Mouse (Mus musculus): ENCODE measurements around the gene Larp4. TPM values are rescaled to one million over a fixed set of nuclear protein-coding genes. Genes with fewer than 3 reads are reported as not detected.

The Larp4 gene
- polyA plus RNA-seq, 1 experiment from 2014 or later = 26.8 TPM

DNA sequence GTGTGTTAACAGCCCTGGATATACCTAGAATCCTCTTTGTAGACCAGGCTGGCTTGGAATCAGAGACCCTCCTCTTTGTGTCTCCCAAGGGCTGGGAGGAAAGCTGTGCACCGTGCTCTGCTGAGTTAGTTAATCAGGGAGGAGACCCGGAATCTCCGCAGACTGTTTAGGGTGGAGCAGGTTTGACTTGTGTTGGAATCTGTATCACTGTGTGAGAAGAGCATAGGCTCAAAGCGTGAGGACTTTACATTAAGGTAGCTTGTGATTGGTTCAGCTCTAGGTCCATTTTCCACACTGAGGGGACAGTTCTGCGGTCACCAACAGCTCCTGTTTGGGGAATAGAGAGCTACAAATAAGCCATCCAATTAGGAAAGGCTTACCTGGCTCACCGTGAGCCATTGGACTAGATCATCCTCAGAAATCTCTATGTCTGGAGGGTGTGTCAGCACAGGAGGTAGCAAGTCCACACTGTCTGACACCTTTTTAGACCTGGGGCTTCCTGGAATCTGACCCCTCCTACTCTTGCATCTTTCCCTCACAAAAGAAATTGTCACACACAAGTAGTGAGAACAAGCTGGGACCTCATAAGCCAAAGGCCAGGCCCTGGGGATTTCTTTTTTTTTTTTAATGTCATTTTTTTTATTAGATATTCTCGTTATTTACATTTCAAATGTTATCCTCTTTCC, 89.9 kb downstream of the Larp4 start:
- Histone ChIP-seq H3K4me1 (replicated peaks) (peaks cover 21% of the 10 kb centered on the region), H3K9ac (no peak overlapping the region)

DNA sequence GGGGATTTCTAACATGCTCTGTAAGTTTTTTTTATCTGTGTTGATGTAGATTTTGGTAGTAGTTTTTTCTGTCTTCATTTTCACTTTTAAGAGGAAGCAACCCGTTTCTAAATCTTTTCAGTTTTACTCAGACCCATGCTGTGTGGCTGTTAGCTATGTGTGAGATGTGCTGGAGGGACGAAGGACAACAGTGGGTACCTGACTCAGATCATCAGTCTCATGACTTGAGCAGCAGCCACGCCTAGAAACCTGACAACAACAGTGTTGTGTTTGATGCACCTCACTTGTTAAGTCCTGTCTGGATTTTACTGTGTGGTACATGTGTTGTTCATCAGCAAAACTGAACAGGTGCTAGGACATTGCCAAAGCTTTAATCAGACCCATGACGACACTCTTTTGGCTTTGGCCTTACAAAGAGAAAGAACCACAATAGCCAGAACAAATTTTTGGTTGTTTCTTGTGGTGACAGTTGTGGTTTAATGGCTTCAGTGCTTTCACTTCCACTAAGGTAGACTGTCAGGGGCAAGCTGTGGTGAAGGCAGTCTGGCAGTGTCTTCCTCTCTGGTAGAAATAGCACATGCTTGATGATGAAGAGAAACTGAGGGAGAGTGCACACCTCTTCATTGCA, 90.8 kb downstream of the Larp4 start:
- Histone ChIP-seq H3K9ac (no peak overlapping the region), H3K27ac (no peak overlapping the region), H3K9me3 (replicated peaks) (no peaks in the 10 kb centered on the region), H3K4me3 (no peak overlapping the region), H3K36me3 (no peaks in the 10 kb centered on the region), H3K27me3 (no peaks in the 10 kb centered on the region), H3K4me1 (replicated peaks) (peaks cover 21% of the 10 kb centered on the region), H3K4me2 (no peak overlapping the region)
- 76% methylated on average over 4 of the region's 4 CpGs for WGBS
- ATAC-seq (replicated peaks; ENCODE audit: insufficient number of reproducible peaks, insufficient read depth, low FRiP score, low read depth) = no peak

More for the DNA sequence above, 89.9 kb downstream of the Larp4 start:
- 68% methylated on average over 7 of the region's 7 CpGs for WGBS
- Histone ChIP-seq H3K9me3 (replicated peaks) (no peaks in the 10 kb centered on the region), H3K27ac (no peak overlapping the region), H3K4me2 (no peak overlapping the region), H3K27me3 (no peaks in the 10 kb centered on the region), H3K36me3 (no peaks in the 10 kb centered on the region), H3K4me3 (no peak overlapping the region)
- no peak for ATAC-seq (replicated peaks; ENCODE audit: insufficient number of reproducible peaks, insufficient read depth, low FRiP score, low read depth)

DNA sequence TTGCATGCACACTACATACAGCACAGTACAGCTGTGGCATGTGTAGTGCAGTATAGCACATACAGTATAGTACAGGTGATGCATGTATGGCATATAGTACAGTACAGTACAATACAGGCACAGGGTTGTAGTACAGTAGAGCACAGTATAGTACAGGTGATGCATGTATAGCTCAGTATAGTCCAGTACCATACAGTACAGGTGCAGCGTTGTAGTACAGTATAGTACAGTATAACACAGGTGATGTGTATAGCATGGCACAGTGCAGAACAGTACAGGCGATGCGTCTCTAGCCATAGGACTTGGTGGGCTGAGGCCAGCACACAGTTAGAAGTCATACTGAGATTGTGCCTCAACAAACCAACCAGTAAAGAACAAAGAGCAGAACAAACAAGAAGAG, 91.5 kb downstream of the Larp4 start:
- no peaks in the 10 kb centered on the region for H3K9me3 ChIP-seq (replicated peaks)
- WGBS = 92% methylated on average over 3 of the region's 3 CpGs
- H3K9ac ChIP-seq = no peak overlapping the region
- no peaks in the 10 kb centered on the region for H3K36me3 ChIP-seq
- no peaks in the 10 kb centered on the region for H3K27me3 ChIP-seq
- no peak overlapping the region for H3K4me2 ChIP-seq
- H3K4me1 ChIP-seq (replicated peaks) = peaks cover 22% of the 10 kb centered on the region
- no peak for ATAC-seq (replicated peaks; ENCODE audit: insufficient number of reproducible peaks, insufficient read depth, low FRiP score, low read depth)
- no peak overlapping the region for H3K4me3 ChIP-seq
- no peak overlapping the region for H3K27ac ChIP-seq

DNA sequence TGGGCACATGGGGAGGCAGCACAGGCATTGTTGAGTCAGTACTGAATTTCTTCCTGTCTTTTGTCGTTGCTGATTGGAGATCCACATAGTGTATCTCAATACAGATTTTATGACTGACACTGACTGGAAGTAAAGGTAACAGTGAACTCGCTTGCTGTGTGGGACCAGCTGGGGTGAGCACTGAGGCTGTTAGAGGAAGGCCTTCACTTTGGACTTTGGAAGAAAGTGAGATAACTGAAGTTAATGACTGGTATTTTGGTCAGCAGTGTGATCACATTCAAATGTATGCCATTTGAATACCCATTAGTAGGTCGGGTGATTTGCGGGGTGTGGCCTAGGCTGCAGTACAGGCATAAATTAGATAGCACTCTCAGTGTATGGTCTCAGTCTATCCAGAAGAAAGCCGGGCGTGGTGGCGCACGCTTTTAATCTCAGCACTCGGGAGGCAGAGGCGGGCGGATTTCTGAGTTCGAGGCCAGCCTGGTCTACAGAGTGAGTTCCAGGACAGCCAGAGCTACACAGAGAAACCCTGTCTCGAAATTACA, 93.4 kb downstream of the Larp4 start:
- Histone ChIP-seq H3K27me3 (no peaks in the 10 kb centered on the region), H3K4me1 (replicated peaks) (peaks cover 23% of the 10 kb centered on the region), H3K36me3 (no peaks in the 10 kb centered on the region), H3K27ac (no peak overlapping the region), H3K9me3 (replicated peaks) (no peaks in the 10 kb centered on the region), H3K4me3 (no peak overlapping the region), H3K9ac (no peak overlapping the region), H3K4me2 (no peak overlapping the region)
- 92% methylated on average over 13 of the region's 13 CpGs for WGBS
- ATAC-seq (replicated peaks; ENCODE audit: insufficient number of reproducible peaks, insufficient read depth, low FRiP score, low read depth) = no peak

Other genes with a start within 250 kb of the Larp4 start
- gene Cox14, start 244.4 kb upstream of the Larp4 start, polyA plus RNA-seq (2015; fragmentation: Nextera tagmentation; extraction: Ambion mirVana) = 185 and 187 TPM in 2 replicates
- gene Cers5, start 197.2 kb upstream of the Larp4 start, polyA plus RNA-seq (2015; fragmentation: Nextera tagmentation; extraction: Ambion mirVana) = 47.6 and 51.1 TPM in 2 replicates
- gene Lima1, start 94.6 kb upstream of the Larp4 start, polyA plus RNA-seq (2015; fragmentation: Nextera tagmentation; extraction: Ambion mirVana) = 17.9 and 23.9 TPM in 2 replicates
- not detected in 2 replicates for gene Fam186a, start 3.0 kb upstream of the Larp4 start, polyA plus RNA-seq (2015; fragmentation: Nextera tagmentation; extraction: Ambion mirVana)
- gene Dip2b, start 68.6 kb downstream of the Larp4 start, polyA plus RNA-seq (2015; fragmentation: Nextera tagmentation; extraction: Ambion mirVana) = 11.4 and 13.7 TPM in 2 replicates

All from heart, embryonic 15.5 days (tissue).